Mouse (Mus musculus): ENCODE data around the gene Mrap2.
"Not testable (repeated sequence)": the region's sequence is repeated elsewhere in the genome, so short reads cannot be mapped to it uniquely, and the experiment has no call there.

Gene Mrap2

GRCm38 (mm10) chr9:87144106-87144505, at the start of gene Mrap2:
TSS of gene Mrap2 (plus strand) at chr9:87144306.
- DNase-seq: peak; percentile 76

GRCm38 (mm10) chr9:87097989-87098388, 46.1 kb upstream of the Mrap2 start:
- DNase-seq: peak; percentile 39

- no peak for DNase-seq
Observed at GRCm38 (mm10) chr9:87115019-87115418, 29.1 kb upstream of the Mrap2 start.

GRCm38 (mm10) chr9:87115456-87115931, 28.6 kb upstream of the Mrap2 start:
- DNase-seq: peak; percentile 10

- no peak for DNase-seq
Observed at GRCm38 (mm10) chr9:87115978-87116377, 28.1 kb upstream of the Mrap2 start.

GRCm38 (mm10) chr9:87118996-87119395, 25.1 kb upstream of the Mrap2 start:
- no peak for DNase-seq

- DNase-seq: no peak
Observed at GRCm38 (mm10) chr9:87121956-87122493, 22.1 kb upstream of the Mrap2 start.

GRCm38 (mm10) chr9:87127046-87127445, 17.1 kb upstream of the Mrap2 start:
- not testable (repeated sequence) for DNase-seq

- no peak for DNase-seq
Observed at GRCm38 (mm10) chr9:87135765-87136558, 8.1 kb upstream of the Mrap2 start.

GRCm38 (mm10) chr9:87143076-87143475, 1.0 kb upstream of the Mrap2 start:
- no peak for DNase-seq

GRCm38 (mm10) chr9:87144532-87144931, 426 bp downstream of the Mrap2 start:
- no peak for DNase-seq

- DNase-seq: no peak
Observed at GRCm38 (mm10) chr9:87145180-87145579, 1.1 kb downstream of the Mrap2 start.

- no peak for DNase-seq
Observed at GRCm38 (mm10) chr9:87145671-87146070, 1.6 kb downstream of the Mrap2 start.

GRCm38 (mm10) chr9:87146400-87146799, 2.3 kb downstream of the Mrap2 start:
- DNase-seq: no peak

GRCm38 (mm10) chr9:87147927-87148326, 3.8 kb downstream of the Mrap2 start:
- DNase-seq: no peak

GRCm38 (mm10) chr9:87152641-87153325, 8.7 kb downstream of the Mrap2 start:
- no peak for DNase-seq

GRCm38 (mm10) chr9:87162559-87162958, 18.5 kb downstream of the Mrap2 start:
- no peak for DNase-seq

GRCm38 (mm10) chr9:87167001-87167830, 23.1 kb downstream of the Mrap2 start:
- peak; percentile 17 for DNase-seq

- no peak for DNase-seq
Observed at GRCm38 (mm10) chr9:87168051-87168450, 23.9 kb downstream of the Mrap2 start.

- DNase-seq: no peak
Observed at GRCm38 (mm10) chr9:87169144-87169543, 25.0 kb downstream of the Mrap2 start.

- DNase-seq: no peak
Observed at GRCm38 (mm10) chr9:87170891-87171290, 26.8 kb downstream of the Mrap2 start.

- DNase-seq: no peak
Observed at GRCm38 (mm10) chr9:87171517-87171916, 27.4 kb downstream of the Mrap2 start.

GRCm38 (mm10) chr9:87178534-87178933, 34.4 kb downstream of the Mrap2 start:
- DNase-seq: no peak

Measured in right cerebral cortex, adult 18-20 months (tissue).